Mouse (Mus musculus): ENCODE data around the gene Eef2. TPM values are rescaled to one million over a fixed set of nuclear protein-coding genes. Genes with fewer than 3 reads are reported as not detected.

Gene Eef2
- polyA plus RNA-seq, 1 experiment from 2014 or later, result 504 TPM

- Histone ChIP-seq H3K4me2 (ENCODE audit: low read depth) (peak overlapping the region; percentile 95), H3K4me1 (ENCODE audit: control insufficient read depth, insufficient read depth, low read length) (peaks cover 13% of the 10 kb centered on the region), H3K9ac (ENCODE audit: low read length) (peak overlapping the region; percentile 77), H3K27me3 (ENCODE audit: control insufficient read depth, insufficient read depth, low read length) (peaks cover 26% of the 10 kb centered on the region), H3K4me3 (ENCODE audit: low read depth, low read length) (peak overlapping the region; percentile 58), H3K9me3 (ENCODE audit: control insufficient read depth, low read length) (no peaks in the 10 kb centered on the region), H3K36me3 (ENCODE audit: control insufficient read depth, insufficient read depth, low read length) (0 out of 2 replicates have a peak, but pooled peaks cover 3% of the 10 kb centered on the region), H3K27ac (ENCODE audit: low read depth, low read length) (peak overlapping the region; percentile 80)
- ATAC-seq (ENCODE audit: insufficient read depth, low FRiP score, low TSS enrichment) (peak; percentile 62), DNase-seq (ENCODE audit: low spot score) (peak; percentile 86)
- WGBS, result 2% methylated on average over 54 of the region's 93 CpGs
Measured at GRCm38 (mm10) chr10:81192270-81192967, 16.0 kb downstream of the Eef2 start.

GRCm38 (mm10) chr10:81192968-81193501 lies 16.6 kb downstream of the Eef2 start:
- DNase-seq (ENCODE audit: low spot score), result peak; percentile 56
- H3K4me3 ChIP-seq (ENCODE audit: low read depth, low read length), result peak overlapping the region; percentile 58
- peaks cover 26% of the 10 kb centered on the region for H3K27me3 ChIP-seq (ENCODE audit: control insufficient read depth, insufficient read depth, low read length)
- peaks cover 13% of the 10 kb centered on the region for H3K4me1 ChIP-seq (ENCODE audit: control insufficient read depth, insufficient read depth, low read length)
- H3K4me2 ChIP-seq (ENCODE audit: low read depth), result peak overlapping the region; percentile 95
- peak overlapping the region; percentile 77 for H3K9ac ChIP-seq (ENCODE audit: low read length)
- H3K36me3 ChIP-seq (ENCODE audit: control insufficient read depth, insufficient read depth, low read length), result 0 out of 2 replicates have a peak, but pooled peaks cover 3% of the 10 kb centered on the region
- peak; percentile 38 for ATAC-seq (ENCODE audit: insufficient read depth, low FRiP score, low TSS enrichment)
- peak overlapping the region; percentile 80 for H3K27ac ChIP-seq (ENCODE audit: low read depth, low read length)
- H3K9me3 ChIP-seq (ENCODE audit: control insufficient read depth, low read length), result no peaks in the 10 kb centered on the region
- 4% methylated on average over 19 of the region's 19 CpGs for WGBS

GRCm38 (mm10) chr10:81193991-81194774 lies 17.8 kb downstream of the Eef2 start:
- no peak overlapping the region for H3K27ac ChIP-seq (ENCODE audit: low read depth, low read length)
- H3K9me3 ChIP-seq (ENCODE audit: control insufficient read depth, low read length), result no peaks in the 10 kb centered on the region
- no peak overlapping the region for H3K4me3 ChIP-seq (ENCODE audit: low read depth, low read length)
- no peak overlapping the region for H3K9ac ChIP-seq (ENCODE audit: low read length)
- H3K27me3 ChIP-seq (ENCODE audit: control insufficient read depth, insufficient read depth, low read length), result peaks cover 26% of the 10 kb centered on the region
- peaks cover 13% of the 10 kb centered on the region for H3K4me1 ChIP-seq (ENCODE audit: control insufficient read depth, insufficient read depth, low read length)
- no peak overlapping the region for H3K4me2 ChIP-seq (ENCODE audit: low read depth)
- DNase-seq (ENCODE audit: low spot score), result no peak
- no peak for ATAC-seq (ENCODE audit: insufficient read depth, low FRiP score, low TSS enrichment)
- no peaks in the 10 kb centered on the region for H3K36me3 ChIP-seq (ENCODE audit: control insufficient read depth, insufficient read depth, low read length)
- 20% methylated on average over 37 of the region's 37 CpGs for WGBS

- no peak overlapping the region for H3K4me3 ChIP-seq (ENCODE audit: low read depth, low read length)
- H3K9ac ChIP-seq (ENCODE audit: low read length), result no peak overlapping the region
- H3K4me2 ChIP-seq (ENCODE audit: low read depth), result no peak overlapping the region
- DNase-seq (ENCODE audit: low spot score) (no peak), ATAC-seq (ENCODE audit: insufficient read depth, low FRiP score, low TSS enrichment) (no peak)
- H3K4me1 ChIP-seq (ENCODE audit: control insufficient read depth, insufficient read depth, low read length), result peaks cover 13% of the 10 kb centered on the region
- 71% methylated on average over 4 of the region's 4 CpGs for WGBS
- no peak overlapping the region for H3K27ac ChIP-seq (ENCODE audit: low read depth, low read length)
- H3K27me3 ChIP-seq (ENCODE audit: control insufficient read depth, insufficient read depth, low read length), result peaks cover 26% of the 10 kb centered on the region
- H3K9me3 ChIP-seq (ENCODE audit: control insufficient read depth, low read length), result no peaks in the 10 kb centered on the region
- no peaks in the 10 kb centered on the region for H3K36me3 ChIP-seq (ENCODE audit: control insufficient read depth, insufficient read depth, low read length)
Measured at GRCm38 (mm10) chr10:81195300-81195699, 18.9 kb downstream of the Eef2 start.

- DNase-seq (ENCODE audit: low spot score), result no peak
- no peak overlapping the region for H3K4me3 ChIP-seq (ENCODE audit: low read depth, low read length)
- no peak for ATAC-seq (ENCODE audit: insufficient read depth, low FRiP score, low TSS enrichment)
- no peak overlapping the region for H3K9ac ChIP-seq (ENCODE audit: low read length)
- H3K9me3 ChIP-seq (ENCODE audit: control insufficient read depth, low read length), result no peaks in the 10 kb centered on the region
- H3K36me3 ChIP-seq (ENCODE audit: control insufficient read depth, insufficient read depth, low read length), result no peaks in the 10 kb centered on the region
- H3K27me3 ChIP-seq (ENCODE audit: control insufficient read depth, insufficient read depth, low read length), result peaks cover 26% of the 10 kb centered on the region
- WGBS, result 64% methylated on average over 11 of the region's 11 CpGs
- H3K27ac ChIP-seq (ENCODE audit: low read depth, low read length), result no peak overlapping the region
- H3K4me2 ChIP-seq (ENCODE audit: low read depth), result no peak overlapping the region
- peaks cover 13% of the 10 kb centered on the region for H3K4me1 ChIP-seq (ENCODE audit: control insufficient read depth, insufficient read depth, low read length)
Measured at GRCm38 (mm10) chr10:81196470-81197065, 20.1 kb downstream of the Eef2 start.

- no peak for ATAC-seq (ENCODE audit: insufficient read depth, low FRiP score, low TSS enrichment)
- no peaks in the 10 kb centered on the region for H3K9me3 ChIP-seq (ENCODE audit: control insufficient read depth, low read length)
- H3K36me3 ChIP-seq (ENCODE audit: control insufficient read depth, insufficient read depth, low read length), result no peaks in the 10 kb centered on the region
- 54% methylated on average over 6 of the region's 6 CpGs for WGBS
- H3K4me2 ChIP-seq (ENCODE audit: low read depth), result no peak overlapping the region
- H3K4me1 ChIP-seq (ENCODE audit: control insufficient read depth, insufficient read depth, low read length), result peaks cover 7% of the 10 kb centered on the region
- H3K27me3 ChIP-seq (ENCODE audit: control insufficient read depth, insufficient read depth, low read length), result peaks cover 26% of the 10 kb centered on the region
- no peak overlapping the region for H3K4me3 ChIP-seq (ENCODE audit: low read depth, low read length)
- H3K27ac ChIP-seq (ENCODE audit: low read depth, low read length), result no peak overlapping the region
- DNase-seq (ENCODE audit: low spot score), result no peak
- no peak overlapping the region for H3K9ac ChIP-seq (ENCODE audit: low read length)
Measured at GRCm38 (mm10) chr10:81197305-81197704, 20.9 kb downstream of the Eef2 start.

- Histone ChIP-seq H3K9ac (ENCODE audit: low read length) (no peak overlapping the region), H3K27ac (ENCODE audit: low read depth, low read length) (no peak overlapping the region), H3K4me1 (ENCODE audit: control insufficient read depth, insufficient read depth, low read length) (peaks cover 1% of the 10 kb centered on the region; the same call in 1 of the 2 replicates), H3K36me3 (ENCODE audit: control insufficient read depth, insufficient read depth, low read length) (no peaks in the 10 kb centered on the region), H3K4me2 (ENCODE audit: low read depth) (no peak overlapping the region), H3K27me3 (ENCODE audit: control insufficient read depth, insufficient read depth, low read length) (peaks cover 26% of the 10 kb centered on the region), H3K4me3 (ENCODE audit: low read depth, low read length) (no peak overlapping the region), H3K9me3 (ENCODE audit: control insufficient read depth, low read length) (no peaks in the 10 kb centered on the region)
- WGBS, result 3% methylated on average over 9 of the region's 9 CpGs
- ATAC-seq (ENCODE audit: insufficient read depth, low FRiP score, low TSS enrichment) (no peak), DNase-seq (ENCODE audit: low spot score) (peak; percentile 58)
Measured at GRCm38 (mm10) chr10:81198230-81198629, 21.8 kb downstream of the Eef2 start.

- ATAC-seq (ENCODE audit: insufficient read depth, low FRiP score, low TSS enrichment) (no peak), DNase-seq (ENCODE audit: low spot score) (no peak)
- Histone ChIP-seq H3K4me3 (ENCODE audit: low read depth, low read length) (no peak overlapping the region), H3K27ac (ENCODE audit: low read depth, low read length) (no peak overlapping the region), H3K36me3 (ENCODE audit: control insufficient read depth, insufficient read depth, low read length) (no peaks in the 10 kb centered on the region), H3K27me3 (ENCODE audit: control insufficient read depth, insufficient read depth, low read length) (peaks cover 21% of the 10 kb centered on the region), H3K9ac (ENCODE audit: low read length) (0 out of 2 replicates have a peak overlapping the region, but pooled peaks have one; percentile 18), H3K9me3 (ENCODE audit: control insufficient read depth, low read length) (no peaks in the 10 kb centered on the region), H3K4me1 (ENCODE audit: control insufficient read depth, insufficient read depth, low read length) (no peaks in the 10 kb centered on the region), H3K4me2 (ENCODE audit: low read depth) (no peak overlapping the region)
- 85% methylated on average over 6 of the region's 6 CpGs for WGBS
Measured at GRCm38 (mm10) chr10:81198990-81199389, 22.6 kb downstream of the Eef2 start.
